18 mouse cellular contexts compared by ENCODE assay signal in genomic region chr4:136907809-136908208, GRCm38 (mm10). TPM values are rescaled to one million over a fixed set of nuclear protein-coding genes. Genes with fewer than 3 reads are reported as not detected.
DNase-seq lines count a peak whose midpoint lies in the region; ATAC-seq lines count a peak whose summit lies in the region.
"Had no signal": no experiment of that assay in that cellular context is flagged by ENCODE, and none has a peak within 500 bp of the region (broad histone marks: within the 10 kb centered on the region; RNA-seq: fewer than 3 reads in every experiment).

No protein-coding gene starts in this region.

- DNase-seq in frontal cortex, postnatal 14 days (ENCODE audit: low spot score in 2 of 2), result no peak
- peak; percentile 27 for DNase-seq in Muller cell, postnatal 12 days (ENCODE audit: inconsistent ontology term)
- peak; percentile 62 for DNase-seq in brain, adult 2 months (ENCODE audit: low read depth, low spot score)
- DNase-seq in thymus, postnatal 10 days (ENCODE audit: low spot score in 2 of 2), result no peak
- DNase-seq: adrenal gland, adult 2 months; adrenal gland, adult 8-10 months; cerebellum, adult 11 months; cerebellum, adult 11-12 months; cerebellum, adult 2 months; cerebellum, adult 8-10 months had no signal

- peak; percentile 66; the same call in 1 of the 2 replicates for ATAC-seq in frontal cortex, adult (ENCODE audit: low TSS enrichment)
- no peak for ATAC-seq in megakaryocyte-erythroid progenitor cell, adult 5-6 weeks (replicated peaks; ENCODE audit: low FRiP score, low TSS enrichment, poor library complexity, severe bottlenecking)
- ATAC-seq: activated CD4-positive, CD25-positive, alpha-beta regulatory T cell, adult 4 months; CD4-positive, CD25-positive, alpha-beta regulatory T cell, adult 4 months; Patski had no signal

RNA-seq across cellular contexts. Expression of gene C1qa, which starts 9.2 kb away (rescaled TPM):
- total RNA-seq in megakaryocyte-erythroid progenitor cell, adult 5-6 weeks (2014; fragmentation: Nextera tagmentation), result 1.5 TPM in 1 of 2 replicates, not detected in the other
- not detected in 2 replicates for total RNA-seq in megakaryocyte-erythroid progenitor cell, adult 5-6 weeks (2017)
- total RNA-seq: CH12.LX, ES-E14 had no signal

RNA-seq across cellular contexts. Expression of gene C1qc, which starts 14.9 kb away (rescaled TPM):
- not detected in 2 replicates for total RNA-seq in megakaryocyte-erythroid progenitor cell, adult 5-6 weeks (2014; fragmentation: Nextera tagmentation)
- total RNA-seq in megakaryocyte-erythroid progenitor cell, adult 5-6 weeks (2017), result 3.4 TPM in 1 of 2 replicates, not detected in the other
- total RNA-seq: CH12.LX, ES-E14, MEL had no signal

RNA-seq across cellular contexts. Expression of gene C1qb, which starts 21.8 kb away (rescaled TPM):
- not detected in 2 replicates for total RNA-seq in megakaryocyte-erythroid progenitor cell, adult 5-6 weeks (2014; fragmentation: Nextera tagmentation)
- not detected in 2 replicates for total RNA-seq in megakaryocyte-erythroid progenitor cell, adult 5-6 weeks (2017)
- total RNA-seq: CH12.LX, ES-E14, MEL had no signal

RNA-seq across cellular contexts. Expression of gene Epha8, which starts 48.8 kb away (rescaled TPM):
- not detected in 2 replicates for total RNA-seq in megakaryocyte-erythroid progenitor cell, adult 5-6 weeks (2014; fragmentation: Nextera tagmentation)
- not detected in 2 replicates for total RNA-seq in megakaryocyte-erythroid progenitor cell, adult 5-6 weeks (2017)
- total RNA-seq: CH12.LX, MEL had no signal

Comparison
In these comparisons a context has a peak if more than half of its experiments do, and no peak if none do; other contexts are left out.
1. DNase-seq: peak in Muller cell, postnatal 12 days (single experiment) and brain, adult 2 months (single experiment); none in frontal cortex, postnatal 14 days (0 of 2) and thymus, postnatal 10 days (0 of 2).